Mouse (Mus musculus): ENCODE results near the gene Ptprh. TPM values are rescaled to one million over a fixed set of nuclear protein-coding genes. Genes with fewer than 3 reads are reported as not detected.
"Not testable (repeated sequence)": the region's sequence is repeated elsewhere in the genome, so short reads cannot be mapped to it uniquely, and the experiment has no call there.

Ptprh gene
- polyA plus RNA-seq, 2 experiments = 0.03 TPM; not detected in 1

GRCm38 (mm10) chr7:4611511-4611910 lies 7.7 kb upstream of the Ptprh start:
- H3K27ac ChIP-seq (replicated peaks; ENCODE audit: low read depth, low read length) = no peak overlapping the region
- WGBS = 87% methylated on average over 12 of the region's 12 CpGs
- H3K36me3 ChIP-seq (ENCODE audit: control insufficient read depth, insufficient read depth, low read length) = no peaks in the 10 kb centered on the region
- TF ChIP-seq POLR2A (IDR thresholded peaks at IDR 0.05; ENCODE audit: borderline replicate concordance, extremely low read depth, insufficient read depth, insufficient read length) = no peak
- H3K9ac ChIP-seq (ENCODE audit: low read depth, low read length, severe bottlenecking) = no peak overlapping the region
- no peak overlapping the region for H3K4me2 ChIP-seq (replicated peaks; ENCODE audit: low read depth, low read length, severe bottlenecking)
- ATAC-seq (ENCODE audit: low FRiP score, low read depth) (no peak), DNase-seq (ENCODE audit: low spot score) (no peak)
- H3K9me3 ChIP-seq (ENCODE audit: control insufficient read depth, low read length) = no peaks in the 10 kb centered on the region
- H3K27me3 ChIP-seq (ENCODE audit: control insufficient read depth, insufficient read depth, low read length) = no peaks in the 10 kb centered on the region
- no peaks in the 10 kb centered on the region for H3K4me1 ChIP-seq (ENCODE audit: control insufficient read depth, insufficient read depth, low read length)
- H3K4me3 ChIP-seq (replicated peaks; ENCODE audit: low read length) = no peak overlapping the region

GRCm38 (mm10) chr7:4608002-4608401 lies 4.2 kb upstream of the Ptprh start:
- TF ChIP-seq POLR2A (IDR thresholded peaks at IDR 0.05; ENCODE audit: borderline replicate concordance, extremely low read depth, insufficient read depth, insufficient read length) = no peak
- Histone ChIP-seq H3K36me3 (ENCODE audit: control insufficient read depth, insufficient read depth, low read length) (no peaks in the 10 kb centered on the region), H3K27me3 (ENCODE audit: control insufficient read depth, insufficient read depth, low read length) (no peaks in the 10 kb centered on the region), H3K4me1 (ENCODE audit: control insufficient read depth, insufficient read depth, low read length) (no peaks in the 10 kb centered on the region), H3K9me3 (ENCODE audit: control insufficient read depth, low read length) (no peaks in the 10 kb centered on the region), H3K4me3 (replicated peaks; ENCODE audit: low read length) (no peak overlapping the region), H3K27ac (replicated peaks; ENCODE audit: low read depth, low read length) (no peak overlapping the region), H3K9ac (ENCODE audit: low read depth, low read length, severe bottlenecking) (no peak overlapping the region), H3K4me2 (replicated peaks; ENCODE audit: low read depth, low read length, severe bottlenecking) (no peak overlapping the region)
- WGBS = 50% methylated on average over 5 of the region's 5 CpGs
- DNase-seq (ENCODE audit: low spot score) (no peak), ATAC-seq (ENCODE audit: low FRiP score, low read depth) (no peak)

GRCm38 (mm10) chr7:4602969-4603368 lies 872 bp downstream of the Ptprh start:
- ATAC-seq (ENCODE audit: low FRiP score, low read depth) = no peak

GRCm38 (mm10) chr7:4597046-4597445 lies 6.8 kb downstream of the Ptprh start:
- not testable (repeated sequence) for H3K4me2 ChIP-seq (replicated peaks; ENCODE audit: low read depth, low read length, severe bottlenecking); H3K9me3 ChIP-seq (ENCODE audit: control insufficient read depth, low read length); DNase-seq (ENCODE audit: low spot score); H3K27ac ChIP-seq (replicated peaks; ENCODE audit: low read depth, low read length); H3K4me1 ChIP-seq (ENCODE audit: control insufficient read depth, insufficient read depth, low read length); H3K27me3 ChIP-seq (ENCODE audit: control insufficient read depth, insufficient read depth, low read length); H3K4me3 ChIP-seq (replicated peaks; ENCODE audit: low read length); ATAC-seq (ENCODE audit: low FRiP score, low read depth); H3K36me3 ChIP-seq (ENCODE audit: control insufficient read depth, insufficient read depth, low read length); H3K9ac ChIP-seq (ENCODE audit: low read depth, low read length, severe bottlenecking)
- WGBS = 74% methylated on average over 4 of the region's 4 CpGs

More at GRCm38 (mm10) chr7:4602969-4603368, 872 bp downstream of the Ptprh start:
- Histone ChIP-seq H3K9me3 (ENCODE audit: control insufficient read depth, low read length) (no peaks in the 10 kb centered on the region), H3K27ac (replicated peaks; ENCODE audit: low read depth, low read length) (no peak overlapping the region), H3K27me3 (ENCODE audit: control insufficient read depth, insufficient read depth, low read length) (no peaks in the 10 kb centered on the region), H3K9ac (ENCODE audit: low read depth, low read length, severe bottlenecking) (no peak overlapping the region), H3K4me2 (replicated peaks; ENCODE audit: low read depth, low read length, severe bottlenecking) (no peak overlapping the region), H3K4me1 (ENCODE audit: control insufficient read depth, insufficient read depth, low read length) (no peaks in the 10 kb centered on the region), H3K4me3 (replicated peaks; ENCODE audit: low read length) (no peak overlapping the region), H3K36me3 (ENCODE audit: control insufficient read depth, insufficient read depth, low read length) (no peaks in the 10 kb centered on the region)
- DNase-seq (ENCODE audit: low spot score) = no peak
- TF ChIP-seq POLR2A (IDR thresholded peaks at IDR 0.05; ENCODE audit: borderline replicate concordance, extremely low read depth, insufficient read depth, insufficient read length) = no peak
- 86% methylated on average over 6 of the region's 6 CpGs for WGBS

GRCm38 (mm10) chr7:4581481-4581880 lies 22.4 kb downstream of the Ptprh start:
- ATAC-seq (ENCODE audit: low FRiP score, low read depth); H3K4me2 ChIP-seq (replicated peaks; ENCODE audit: low read depth, low read length, severe bottlenecking); H3K9ac ChIP-seq (ENCODE audit: low read depth, low read length, severe bottlenecking); H3K36me3 ChIP-seq (ENCODE audit: control insufficient read depth, insufficient read depth, low read length); H3K27me3 ChIP-seq (ENCODE audit: control insufficient read depth, insufficient read depth, low read length); H3K9me3 ChIP-seq (ENCODE audit: control insufficient read depth, low read length); DNase-seq (ENCODE audit: low spot score); H3K4me1 ChIP-seq (ENCODE audit: control insufficient read depth, insufficient read depth, low read length); H3K27ac ChIP-seq (replicated peaks; ENCODE audit: low read depth, low read length); H3K4me3 ChIP-seq (replicated peaks; ENCODE audit: low read length): not testable (repeated sequence)
- 74% methylated on average over 3 of the region's 3 CpGs for WGBS

- not testable (repeated sequence) for H3K27me3 ChIP-seq (ENCODE audit: control insufficient read depth, insufficient read depth, low read length); H3K36me3 ChIP-seq (ENCODE audit: control insufficient read depth, insufficient read depth, low read length); H3K4me1 ChIP-seq (ENCODE audit: control insufficient read depth, insufficient read depth, low read length); H3K4me2 ChIP-seq (replicated peaks; ENCODE audit: low read depth, low read length, severe bottlenecking); H3K9me3 ChIP-seq (ENCODE audit: control insufficient read depth, low read length); ATAC-seq (ENCODE audit: low FRiP score, low read depth); H3K27ac ChIP-seq (replicated peaks; ENCODE audit: low read depth, low read length); H3K4me3 ChIP-seq (replicated peaks; ENCODE audit: low read length); H3K9ac ChIP-seq (ENCODE audit: low read depth, low read length, severe bottlenecking); DNase-seq (ENCODE audit: low spot score)
- WGBS = 68% methylated on average over 2 of the region's 2 CpGs
These were observed 31.5 kb downstream of the Ptprh start for GRCm38 (mm10) chr7:4572361-4572760.

All from limb, embryonic 14.5 days (tissue).